Mouse (Mus musculus) cortical plate, adult 2 months (tissue): ENCODE measurements around the gene Tada3.
A peak's percentile ranks its signal among the peaks of the same experiment; 100 is the strongest.

ENCODE experiments used
- CTCF ChIP-seq: fragments of 200-500 bp; IDR thresholded peaks from 2 replicates; pipeline ENCODE4 v1.5.1; 2011; ENCODE audit warnings: mild to moderate bottlenecking, control low read depth, low read length; ENCODE audit not compliant: insufficient read depth; ENCODE audit errors: extremely low read depth
- POLR2A ChIP-seq: fragments of 200-500 bp; IDR thresholded peaks from 2 replicates; pipeline ENCODE4 v1.6.1; 2011; ENCODE audit warnings: mild to moderate bottlenecking, low read length, control low read depth; ENCODE audit not compliant: insufficient read depth; ENCODE audit errors: extremely low read depth

GRCm38 (mm10) chr6:113343177-113344092 is 34.2 kb downstream of the Tada3 start, which contains the start of gene Camk1:
- no peak for TF ChIP-seq CTCF
- peak; percentile 72 for TF ChIP-seq POLR2A
